Mouse (Mus musculus): ENCODE data around the gene Rpa3. TPM values are rescaled to one million over a fixed set of nuclear protein-coding genes. Genes with fewer than 3 reads are reported as not detected.
A peak's percentile ranks its signal among the peaks of the same experiment; 100 is the strongest.

The Rpa3 gene
- total and polyA plus RNA-seq, 3 experiments: 74.0 to 264 (median 107) TPM

DNA sequence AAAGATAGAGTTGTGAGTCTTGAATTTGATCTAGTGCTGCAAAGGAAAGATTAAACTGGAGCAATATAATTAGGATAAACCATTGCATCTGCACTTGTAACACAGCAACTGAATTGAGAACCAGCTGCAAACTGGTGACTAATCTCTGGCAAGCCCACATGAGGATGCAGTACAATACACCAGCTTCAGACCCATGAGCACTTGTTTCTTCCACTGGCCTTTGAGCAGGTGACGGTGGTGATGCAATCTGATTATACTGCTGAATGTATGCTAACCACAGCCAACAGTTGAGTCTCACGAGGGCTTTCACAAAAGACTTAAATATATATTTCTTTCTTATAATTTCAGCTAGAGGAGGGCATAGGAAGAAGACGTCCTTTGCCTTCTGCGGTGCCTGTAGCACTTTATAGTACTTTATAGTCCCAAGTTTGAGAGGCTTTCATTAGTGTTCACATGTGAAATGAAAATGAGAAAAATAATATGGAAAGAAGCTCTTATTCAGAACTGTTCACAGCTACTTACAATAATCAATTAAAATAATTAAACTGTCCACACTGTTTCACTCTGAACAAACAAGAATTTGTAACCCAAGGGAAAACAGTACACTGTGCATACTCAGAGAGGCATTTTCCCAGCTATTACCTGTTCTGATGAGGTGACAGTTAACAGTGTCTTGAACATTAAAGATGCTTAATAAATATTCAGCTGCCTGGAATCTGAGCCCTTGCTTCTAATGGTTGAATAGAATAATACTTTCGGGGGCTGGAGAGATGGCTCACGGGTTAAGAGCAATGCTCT is 40.3 kb upstream of the Rpa3 start (continued):
- TF ChIP-seq E2F4 (IDR thresholded peaks at IDR 0.05; ENCODE audit: insufficient replicate concordance, low read depth, low read length) (no peak), EP300 (IDR thresholded peaks at IDR 0.05; ENCODE audit: low read length) (peak; percentile 95), IRF4 (IDR thresholded peaks at IDR 0.05; ENCODE audit: low read depth, low read length) (peak; percentile 96), NELFE (IDR thresholded peaks at IDR 0.05; ENCODE audit: low read depth, low read length) (no peak), BHLHE40 (IDR thresholded peaks at IDR 0.05; ENCODE audit: low read depth, low read length) (peak; percentile 96), RAD21 (IDR thresholded peaks at IDR 0.05; ENCODE audit: low read depth, low read length) (no peak; the same call in 1 of the 2 replicates)

DNA sequence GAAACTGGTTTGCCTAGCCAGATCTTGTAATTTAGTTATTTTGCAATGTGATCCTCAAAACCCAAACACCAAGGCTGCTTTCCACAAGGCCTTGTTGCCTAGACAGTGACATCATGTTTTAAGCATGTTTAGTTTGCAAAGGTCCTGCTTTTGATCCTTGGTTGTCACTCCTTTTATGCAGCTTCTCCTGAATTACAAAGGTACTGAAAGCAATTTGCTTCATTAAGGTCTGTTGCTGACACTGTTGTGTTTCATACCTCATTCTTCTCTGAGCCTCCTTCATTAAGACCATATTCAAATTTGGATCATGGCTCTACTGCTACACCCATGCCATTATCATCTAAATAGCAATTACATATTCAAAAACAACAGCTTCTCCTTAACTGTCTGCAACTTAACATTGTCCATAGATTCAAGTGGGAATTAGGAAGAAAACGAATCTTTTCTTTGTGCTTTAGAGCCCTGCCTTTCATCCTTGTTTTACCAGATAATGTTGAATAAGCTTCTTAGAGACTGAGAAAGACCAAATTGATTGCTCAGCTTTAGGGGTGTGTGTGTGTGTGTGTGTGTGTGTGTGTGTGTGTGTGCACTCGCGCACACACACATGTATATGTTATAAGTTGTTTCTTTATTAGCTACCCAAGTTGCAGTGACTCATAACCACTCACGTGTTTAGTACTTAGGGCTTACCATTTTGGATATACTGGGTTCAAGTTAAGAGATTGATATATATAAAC is 35.2 kb upstream of the Rpa3 start:
- Histone ChIP-seq H3K36me3 (replicated peaks in 1 of 2; ENCODE audit: control insufficient read depth in 1 of 2, insufficient read depth in 1 of 2, low read length in 1 of 2) (peaks cover 0 to 8% of the 10 kb centered on the region in 2 experiments), H3K4me1 (ENCODE audit: control insufficient read depth in 1 of 2, insufficient read depth in 2 of 2) (peaks cover 15 to 46% of the 10 kb centered on the region in 2 experiments), H3K9me3 (replicated peaks; ENCODE audit: low read length) (no peaks in the 10 kb centered on the region), H3K27me3 (replicated peaks) (no peaks in the 10 kb centered on the region), H3K79me2 (replicated peaks; ENCODE audit: control insufficient read depth, extremely low read depth, insufficient read depth, poor library complexity, severe bottlenecking) (no peaks in the 10 kb centered on the region), H3K4me2 (ENCODE audit: insufficient read depth, low read depth, poor library complexity, severe bottlenecking) (no peak overlapping the region), H3K4me3 (replicated peaks in 1 of 3; ENCODE audit: low read depth in 2 of 3, low read length in 2 of 3, poor library complexity in 1 of 3) (no peak overlapping the region), H3K27ac (ENCODE audit: insufficient read depth, low read depth) (no peak overlapping the region), H3K9ac (ENCODE audit: insufficient read depth, low read depth) (no peak overlapping the region)
- no peak for DNase-seq (ENCODE audit: extremely low read depth)
- dilution Hi-C loops (cut with MboI; ENCODE audit: extremely low pct_ligation_motif_present, extremely low pct_unique_long_range_greater_than_20kb, low sequenced_read_pairs) (no loop called here), in situ Hi-C loops (cut with MboI; ENCODE audit: low pct_ligation_motif_present, low pct_unique_long_range_greater_than_20kb, low sequenced_read_pairs) (loop anchor here (10.0 to 25.0 kb wide), 2 partner anchors 201 to 393 kb away; no protein-coding TSS in a partner anchor)
- TF ChIP-seq MAFK (IDR thresholded peaks at IDR 0.05; ENCODE audit: insufficient replicate concordance, low read length): no peak
- no peak for TF ChIP-seq MXI1 (IDR thresholded peaks at IDR 0.05; ENCODE audit: low read depth, low read length)
- no peak for TF ChIP-seq MAX (IDR thresholded peaks at IDR 0.05; ENCODE audit: low read length)
- no peak for TF ChIP-seq ZNF384 (IDR thresholded peaks at IDR 0.05; ENCODE audit: low read depth, low read length)
- no peak for TF ChIP-seq SMC3 (IDR thresholded peaks at IDR 0.05; ENCODE audit: low read depth, low read length)
- no peak for TF ChIP-seq TBP (conservative IDR thresholded peaks at IDR 0.05; ENCODE audit: low read depth, low read length)

DNA sequence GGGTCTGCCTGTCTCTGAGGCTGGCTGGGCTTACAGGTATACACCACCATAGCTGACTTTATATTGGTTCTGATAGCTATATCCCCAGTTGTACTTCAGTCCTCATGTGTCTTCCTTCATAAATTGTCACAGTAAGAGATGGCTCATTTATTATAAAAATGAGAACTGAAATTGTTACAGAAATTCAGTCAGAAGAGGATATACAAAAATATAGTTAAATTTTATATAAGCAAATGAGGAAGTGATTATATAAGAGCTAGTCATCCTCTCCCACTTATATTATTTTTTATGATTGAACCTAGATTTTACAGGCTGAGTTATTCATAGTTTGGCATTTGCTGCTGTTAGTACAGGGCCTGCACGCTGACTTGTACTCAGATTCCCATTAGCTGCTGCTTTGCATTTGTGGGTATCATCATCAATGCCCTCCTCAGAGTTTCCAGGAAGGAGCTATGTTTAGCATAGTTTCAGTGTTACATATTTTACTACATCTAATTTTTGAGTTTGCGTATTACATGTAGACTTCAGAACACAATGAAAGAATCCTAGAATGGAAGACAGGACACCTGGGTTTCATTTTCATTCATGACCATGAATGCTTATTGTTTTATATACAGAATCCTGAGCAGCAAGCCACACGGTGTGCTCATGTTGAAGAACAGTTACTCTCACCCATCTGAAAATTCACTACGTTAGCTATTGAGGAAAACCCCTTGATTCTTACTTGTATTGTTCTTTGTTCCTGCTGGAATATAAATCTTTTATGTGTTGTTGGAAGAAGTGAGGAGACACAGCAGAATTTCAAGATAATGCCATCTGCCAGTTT is 30.0 kb upstream of the Rpa3 start:
- Histone ChIP-seq H3K9ac (ENCODE audit: insufficient read depth, low read depth) (peak overlapping the region; percentile 56; the same call in 1 of the 2 replicates), H3K27ac (ENCODE audit: insufficient read depth, low read depth) (peak overlapping the region; percentile 86), H3K4me1 (ENCODE audit: control insufficient read depth in 1 of 2, insufficient read depth in 2 of 2) (peaks cover 18 to 61% of the 10 kb centered on the region in 2 experiments), H3K79me2 (replicated peaks; ENCODE audit: control insufficient read depth, extremely low read depth, insufficient read depth, poor library complexity, severe bottlenecking) (peaks cover 2% of the 10 kb centered on the region), H3K4me3 (replicated peaks in 1 of 3; ENCODE audit: low read depth in 2 of 3, low read length in 2 of 3, poor library complexity in 1 of 3) (no peak overlapping the region), H3K27me3 (replicated peaks) (no peaks in the 10 kb centered on the region), H3K36me3 (replicated peaks in 1 of 2; ENCODE audit: control insufficient read depth in 1 of 2, insufficient read depth in 1 of 2, low read length in 1 of 2) (peaks cover 0 to 17% of the 10 kb centered on the region in 2 experiments), H3K9me3 (replicated peaks; ENCODE audit: low read length) (no peaks in the 10 kb centered on the region), H3K4me2 (ENCODE audit: insufficient read depth, low read depth, poor library complexity, severe bottlenecking) (peak overlapping the region; percentile 56)
- in situ Hi-C loops (cut with MboI; ENCODE audit: low pct_ligation_motif_present, low pct_unique_long_range_greater_than_20kb, low sequenced_read_pairs): loop anchor here (25.0 kb wide), 1 partner anchor 398 kb away; no protein-coding TSS in a partner anchor
- DNase-seq (ENCODE audit: extremely low read depth): peak; percentile 89
- dilution Hi-C loops (cut with MboI; ENCODE audit: extremely low pct_ligation_motif_present, extremely low pct_unique_long_range_greater_than_20kb, low sequenced_read_pairs): no loop called here
- TF ChIP-seq MAX (IDR thresholded peaks at IDR 0.05; ENCODE audit: low read length): peak; percentile 53
- TF ChIP-seq IRF4 (IDR thresholded peaks at IDR 0.05; ENCODE audit: low read depth, low read length): peak; percentile 95
- no peak for TF ChIP-seq UBTF (IDR thresholded peaks at IDR 0.05; ENCODE audit: low read depth, low read length)
- peak; percentile 84 for TF ChIP-seq SIN3A (IDR thresholded peaks at IDR 0.05; ENCODE audit: low read length)
- no peak for TF ChIP-seq KAT2A (IDR thresholded peaks at IDR 0.05; ENCODE audit: insufficient replicate concordance, low read length)
- no peak; the same call in 1 of the 2 replicates for TF ChIP-seq TBP (conservative IDR thresholded peaks at IDR 0.05; ENCODE audit: low read depth, low read length)
- peak; percentile 24; the same call in 1 of the 2 replicates for TF ChIP-seq NELFE (IDR thresholded peaks at IDR 0.05; ENCODE audit: low read depth, low read length)
- peak; percentile 53; the same call in 1 of the 2 replicates for TF ChIP-seq MXI1 (IDR thresholded peaks at IDR 0.05; ENCODE audit: low read depth, low read length)
- TF ChIP-seq ZMIZ1 (IDR thresholded peaks at IDR 0.05; ENCODE audit: low read depth, low read length): peak; percentile 49; the same call in 1 of the 2 replicates
- no peak for TF ChIP-seq CTCF (conservative IDR thresholded peaks at IDR 0.05 in 1 of 2, IDR thresholded peaks at IDR 0.05 in 1 of 2; ENCODE audit: low read depth in 2 of 2, low read length in 2 of 2)
- TF ChIP-seq ZNF384 (IDR thresholded peaks at IDR 0.05; ENCODE audit: low read depth, low read length): peak; percentile 49
- peak; percentile 92 for TF ChIP-seq JUND (conservative IDR thresholded peaks at IDR 0.05; ENCODE audit: low read depth, low read length)
- peak; percentile 92 for TF ChIP-seq TCF12 (IDR thresholded peaks at IDR 0.05; ENCODE audit: low read depth, low read length)
- no peak for TF ChIP-seq POLR2AphosphoS2 (IDR thresholded peaks at IDR 0.05; ENCODE audit: low read depth, low read length)
- peak; percentile 99 for TF ChIP-seq EP300 (IDR thresholded peaks at IDR 0.05; ENCODE audit: low read length)
- TF ChIP-seq SMC3 (IDR thresholded peaks at IDR 0.05; ENCODE audit: low read depth, low read length): peak; percentile 3; the same call in 1 of the 2 replicates
- no peak; the same call in 1 of the 2 replicates for TF ChIP-seq ZKSCAN1 (IDR thresholded peaks at IDR 0.05; ENCODE audit: borderline replicate concordance, low read depth, low read length)
- no peak for TF ChIP-seq CHD1 (IDR thresholded peaks at IDR 0.05; ENCODE audit: low read depth, low read length)
- TF ChIP-seq MYC (IDR thresholded peaks at IDR 0.05; ENCODE audit: low read depth, low read length): peak; percentile 78; the same call in 1 of the 2 replicates
